Mouse (Mus musculus): ENCODE measurements around the gene Anks1b. TPM values are rescaled to one million over a fixed set of nuclear protein-coding genes. Genes with fewer than 3 reads are reported as not detected.

Anks1b gene
- total RNA-seq, 2 experiments from 2014 or later: 454 to 510 TPM

GRCm38 (mm10) chr10:90738475-90738874 is 865.2 kb downstream of the Anks1b start:
- intact Hi-C loops (cut with DNase I): no loop called here
- no peak for DNase-seq (ENCODE audit: low spot score in 2 of 2)

GRCm38 (mm10) chr10:90740956-90741355 is 867.6 kb downstream of the Anks1b start:
- intact Hi-C loops (cut with DNase I): no loop called here
- DNase-seq (ENCODE audit: low spot score in 2 of 2): no peak

- intact Hi-C loops (cut with DNase I): loop anchor here (5.0 kb wide), 2 partner anchors 80 to 120 kb away; no protein-coding TSS in a partner anchor
- no peak for DNase-seq (ENCODE audit: low spot score in 2 of 2)
Measured at GRCm38 (mm10) chr10:90751889-90752288, 878.6 kb downstream of the Anks1b start.

- intact Hi-C loops (cut with DNase I): loop anchor here (5.0 kb wide), 2 partner anchors 79 to 119 kb away; no protein-coding TSS in a partner anchor
- DNase-seq (ENCODE audit: low spot score in 2 of 2): peak; percentile 70 to 95
Measured at GRCm38 (mm10) chr10:90753106-90753505, 879.8 kb downstream of the Anks1b start.

GRCm38 (mm10) chr10:90757773-90758172 is 884.5 kb downstream of the Anks1b start:
- no peak for DNase-seq (ENCODE audit: low spot score in 2 of 2)
- intact Hi-C loops (cut with DNase I): no loop called here

GRCm38 (mm10) chr10:90759929-90760328 is 886.6 kb downstream of the Anks1b start:
- peak; percentile 44 to 50 for DNase-seq (ENCODE audit: low spot score in 2 of 2)
- intact Hi-C loops (cut with DNase I): no loop called here

GRCm38 (mm10) chr10:90766261-90766660 is 893.0 kb downstream of the Anks1b start:
- intact Hi-C loops (cut with DNase I): no loop called here
- no peak for DNase-seq (ENCODE audit: low spot score in 2 of 2)

GRCm38 (mm10) chr10:90770403-90770955 is 897.2 kb downstream of the Anks1b start:
- intact Hi-C loops (cut with DNase I): no loop called here
- DNase-seq (ENCODE audit: low spot score in 2 of 2): no peak

- DNase-seq (ENCODE audit: low spot score in 2 of 2): no peak
- intact Hi-C loops (cut with DNase I): no loop called here
Measured at GRCm38 (mm10) chr10:90771046-90771445, 897.7 kb downstream of the Anks1b start.

GRCm38 (mm10) chr10:90771471-90772226 is 898.3 kb downstream of the Anks1b start:
- intact Hi-C loops (cut with DNase I): no loop called here
- DNase-seq (ENCODE audit: low spot score in 2 of 2): no peak

GRCm38 (mm10) chr10:90779561-90780400 is 906.5 kb downstream of the Anks1b start:
- intact Hi-C loops (cut with DNase I): no loop called here
- DNase-seq (ENCODE audit: low spot score in 2 of 2): no peak

GRCm38 (mm10) chr10:90784981-90785650 is 911.8 kb downstream of the Anks1b start:
- DNase-seq (ENCODE audit: low spot score in 2 of 2): no peak
- intact Hi-C loops (cut with DNase I): no loop called here

- no peak for DNase-seq (ENCODE audit: low spot score in 2 of 2)
- intact Hi-C loops (cut with DNase I): no loop called here
Measured at GRCm38 (mm10) chr10:90785680-90786079, 912.4 kb downstream of the Anks1b start.

- intact Hi-C loops (cut with DNase I): loop anchor here (2.0 kb wide), 1 partner anchor 230 kb away; no protein-coding TSS in a partner anchor
- no peak for DNase-seq (ENCODE audit: low spot score in 2 of 2)
Measured at GRCm38 (mm10) chr10:90803112-90803511, 929.8 kb downstream of the Anks1b start.

- no peak for DNase-seq (ENCODE audit: low spot score in 2 of 2)
- intact Hi-C loops (cut with DNase I): no loop called here
Measured at GRCm38 (mm10) chr10:90804602-90805095, 931.3 kb downstream of the Anks1b start.

GRCm38 (mm10) chr10:90808616-90809310 is 935.5 kb downstream of the Anks1b start:
- no peak for DNase-seq (ENCODE audit: low spot score in 2 of 2)
- intact Hi-C loops (cut with DNase I): no loop called here

GRCm38 (mm10) chr10:90809911-90810590 is 936.7 kb downstream of the Anks1b start:
- intact Hi-C loops (cut with DNase I): no loop called here
- no peak for DNase-seq (ENCODE audit: low spot score in 2 of 2)

- intact Hi-C loops (cut with DNase I): no loop called here
- DNase-seq (ENCODE audit: low spot score in 2 of 2): no peak
Measured at GRCm38 (mm10) chr10:90811446-90811845, 938.1 kb downstream of the Anks1b start.
